Comparison of ENCODE assay signal across 27 mouse cellular contexts in genomic region chr12:79647976-79648375, GRCm38 (mm10).
DNase-seq lines count a peak whose midpoint lies in the region; ATAC-seq and TF ChIP-seq lines count a peak whose summit lies in the region.
"Had no signal": no experiment of that assay in that cellular context is flagged by ENCODE, and none has a peak within 500 bp of the region (broad histone marks: within the 10 kb centered on the region; RNA-seq: fewer than 3 reads in every experiment).

No protein-coding gene starts in this region.

- no peaks in the 10 kb centered on the region for H3K36me3 ChIP-seq in embryonic facial prominence, embryonic 12.5 days
- H3K36me3 ChIP-seq in embryonic facial prominence, embryonic 10.5 days (replicated peaks) = no peaks in the 10 kb centered on the region
- no peaks in the 10 kb centered on the region for H3K36me3 ChIP-seq in kidney, embryonic 15.5 days
- H3K36me3 ChIP-seq in CH12.LX (replicated peaks in 1 of 2; ENCODE audit: control insufficient read depth in 1 of 2, insufficient read depth in 1 of 2, low read length in 1 of 2) = no peaks in the 10 kb centered on the region
- H3K36me3 ChIP-seq in embryonic facial prominence, embryonic 14.5 days (ENCODE audit: control insufficient read depth, insufficient read depth, low read length) = no peaks in the 10 kb centered on the region
- no peaks in the 10 kb centered on the region for H3K36me3 ChIP-seq in forebrain, embryonic 13.5 days (ENCODE audit: poor library complexity, severe bottlenecking)
- H3K36me3 ChIP-seq: forebrain, embryonic 12.5 days; G1E; heart, embryonic 13.5 days; hindbrain, embryonic 15.5 days; liver, embryonic 12.5 days; midbrain, embryonic 12.5 days had no signal

- no peak for TF ChIP-seq CTCF in CH12.LX (conservative IDR thresholded peaks at IDR 0.05 in 1 of 2, IDR thresholded peaks at IDR 0.05 in 1 of 2; ENCODE audit: low read depth in 2 of 2, low read length in 2 of 2)

- no peak overlapping the region for H3K4me2 ChIP-seq in embryonic facial prominence, embryonic 12.5 days (replicated peaks)
- no peak overlapping the region for H3K4me2 ChIP-seq in kidney, embryonic 15.5 days
- peak overlapping the region; percentile 43; the same call in 1 of the 2 replicates for H3K4me2 ChIP-seq in CH12.LX (ENCODE audit: insufficient read depth, low read depth, poor library complexity, severe bottlenecking)
- no peak overlapping the region for H3K4me2 ChIP-seq in embryonic facial prominence, embryonic 14.5 days (ENCODE audit: low read depth, low read length)
- no peak overlapping the region for H3K4me2 ChIP-seq in forebrain, embryonic 13.5 days
- H3K4me2 ChIP-seq: forebrain, embryonic 12.5 days; heart, embryonic 13.5 days; hindbrain, embryonic 15.5 days; liver, embryonic 12.5 days; midbrain, embryonic 12.5 days had no signal

- H3K9me3 ChIP-seq in embryonic facial prominence, embryonic 12.5 days = no peaks in the 10 kb centered on the region
- no peaks in the 10 kb centered on the region for H3K9me3 ChIP-seq in embryonic facial prominence, embryonic 10.5 days
- H3K9me3 ChIP-seq in kidney, embryonic 15.5 days (replicated peaks) = no peaks in the 10 kb centered on the region
- H3K9me3 ChIP-seq in CH12.LX (replicated peaks; ENCODE audit: low read length) = no peaks in the 10 kb centered on the region
- no peaks in the 10 kb centered on the region for H3K9me3 ChIP-seq in embryonic facial prominence, embryonic 14.5 days (ENCODE audit: control insufficient read depth, low read length)
- no peaks in the 10 kb centered on the region for H3K9me3 ChIP-seq in forebrain, embryonic 13.5 days (replicated peaks)
- H3K9me3 ChIP-seq: forebrain, embryonic 12.5 days; G1E; heart, embryonic 13.5 days; hindbrain, embryonic 15.5 days; liver, embryonic 12.5 days; midbrain, embryonic 12.5 days had no signal

- H3K79me2 ChIP-seq in CH12.LX (replicated peaks; ENCODE audit: control insufficient read depth, extremely low read depth, insufficient read depth, poor library complexity, severe bottlenecking) = no peaks in the 10 kb centered on the region

- no peak for TF ChIP-seq POLR2A in CH12.LX (IDR thresholded peaks at IDR 0.05; ENCODE audit: low read depth, low read length)

- no peak overlapping the region for H3K4me3 ChIP-seq in embryonic facial prominence, embryonic 12.5 days
- H3K4me3 ChIP-seq in embryonic facial prominence, embryonic 10.5 days = no peak overlapping the region
- H3K4me3 ChIP-seq in kidney, embryonic 15.5 days (replicated peaks) = no peak overlapping the region
- H3K4me3 ChIP-seq in CH12.LX (replicated peaks in 1 of 3; ENCODE audit: low read depth in 2 of 3, low read length in 2 of 3, poor library complexity in 1 of 3) = peak overlapping the region in 2 of 3 experiments; percentile 44 to 49
- no peak overlapping the region for H3K4me3 ChIP-seq in embryonic facial prominence, embryonic 14.5 days (ENCODE audit: low read depth, low read length)
- no peak overlapping the region for H3K4me3 ChIP-seq in forebrain, embryonic 13.5 days
- H3K4me3 ChIP-seq: forebrain, embryonic 12.5 days; heart, adult 2 months; heart, embryonic 13.5 days; hindbrain, embryonic 15.5 days; liver, embryonic 12.5 days; midbrain, embryonic 12.5 days had no signal

- H3K27me3 ChIP-seq in embryonic facial prominence, embryonic 12.5 days = no peaks in the 10 kb centered on the region
- H3K27me3 ChIP-seq in embryonic facial prominence, embryonic 10.5 days (replicated peaks; ENCODE audit: low read depth, poor library complexity, severe bottlenecking) = no peaks in the 10 kb centered on the region
- H3K27me3 ChIP-seq in kidney, embryonic 15.5 days = no peaks in the 10 kb centered on the region
- H3K27me3 ChIP-seq in CH12.LX (replicated peaks) = no peaks in the 10 kb centered on the region
- H3K27me3 ChIP-seq in embryonic facial prominence, embryonic 14.5 days (replicated peaks; ENCODE audit: control insufficient read depth, insufficient read depth, low read length) = no peaks in the 10 kb centered on the region
- H3K27me3 ChIP-seq in forebrain, embryonic 13.5 days = no peaks in the 10 kb centered on the region
- H3K27me3 ChIP-seq: forebrain, embryonic 12.5 days; heart, embryonic 13.5 days; hindbrain, embryonic 15.5 days; liver, embryonic 12.5 days; midbrain, embryonic 12.5 days; Patski had no signal

- in situ Hi-C loops in CH12.LX (cut with MboI; ENCODE audit: low pct_ligation_motif_present, low pct_unique_long_range_greater_than_20kb, low sequenced_read_pairs) = no loop called here

- no peak for ATAC-seq in embryonic facial prominence, embryonic 12.5 days (ENCODE audit: insufficient number of reproducible peaks, insufficient read depth, low FRiP score, low TSS enrichment)
- ATAC-seq in kidney, embryonic 15.5 days (replicated peaks; ENCODE audit: low FRiP score) = no peak
- ATAC-seq in embryonic facial prominence, embryonic 14.5 days (ENCODE audit: low read depth) = no peak
- ATAC-seq in forebrain, embryonic 13.5 days = no peak
- ATAC-seq: liver, embryonic 12.5 days; liver, postnatal 0 days had no signal

- DNase-seq in embryonic facial prominence, embryonic 10.5 days (ENCODE audit: low spot score) = no peak
- DNase-seq in kidney, adult 8-10 months = no peak
- DNase-seq in CH12.LX (ENCODE audit: extremely low read depth) = no peak
- DNase-seq in embryonic facial prominence, embryonic 14.5 days (ENCODE audit: low spot score) = no peak
- DNase-seq in adrenal gland, postnatal 14 days = no peak
- DNase-seq: adrenal gland, postnatal 25 days; cerebellum, adult 8-10 months; cerebellum, postnatal 25 days; gastrocnemius, postnatal 36 days; heart, adult 2 months; heart, postnatal 10 days; kidney, adult 18-20 months; left cerebral cortex, postnatal 4 days; liver, postnatal 0 days; lung, postnatal 36 days; thymus, postnatal 14 days had no signal

- dilution Hi-C loops in CH12.LX (cut with MboI; ENCODE audit: extremely low pct_ligation_motif_present, extremely low pct_unique_long_range_greater_than_20kb, low sequenced_read_pairs) = no loop called here

- no peak for TF ChIP-seq EP300 in CH12.LX (IDR thresholded peaks at IDR 0.05; ENCODE audit: low read length)

- peaks cover 16% of the 10 kb centered on the region for H3K4me1 ChIP-seq in embryonic facial prominence, embryonic 12.5 days
- H3K4me1 ChIP-seq in embryonic facial prominence, embryonic 10.5 days = peaks cover 19% of the 10 kb centered on the region
- peaks cover 16% of the 10 kb centered on the region for H3K4me1 ChIP-seq in kidney, embryonic 15.5 days
- H3K4me1 ChIP-seq in CH12.LX (ENCODE audit: control insufficient read depth in 1 of 2, insufficient read depth in 2 of 2) = peaks cover 31 to 77% of the 10 kb centered on the region in 2 experiments
- peaks cover 22% of the 10 kb centered on the region for H3K4me1 ChIP-seq in embryonic facial prominence, embryonic 14.5 days (ENCODE audit: control insufficient read depth, insufficient read depth, low read length)
- peaks cover 3% of the 10 kb centered on the region; the same call in 1 of the 2 replicates for H3K4me1 ChIP-seq in forebrain, embryonic 13.5 days
- H3K4me1 ChIP-seq: hindbrain, embryonic 15.5 days; liver, embryonic 12.5 days had no signal

- peak overlapping the region; percentile 70; the same call in 1 of the 2 replicates for H3K27ac ChIP-seq in embryonic facial prominence, embryonic 12.5 days
- H3K27ac ChIP-seq in embryonic facial prominence, embryonic 10.5 days (replicated peaks) = no peak overlapping the region
- peak overlapping the region; percentile 79 for H3K27ac ChIP-seq in kidney, embryonic 15.5 days
- H3K27ac ChIP-seq in CH12.LX (ENCODE audit: insufficient read depth, low read depth) = peak overlapping the region; percentile 99
- H3K27ac ChIP-seq in embryonic facial prominence, embryonic 14.5 days (replicated peaks; ENCODE audit: low read depth, low read length) = peak overlapping the region; percentile 66
- H3K27ac ChIP-seq in forebrain, embryonic 13.5 days = no peak overlapping the region
- H3K27ac ChIP-seq: forebrain, embryonic 12.5 days; heart, adult 2 months; heart, embryonic 13.5 days; hindbrain, embryonic 15.5 days; kidney, postnatal 0 days; liver, embryonic 12.5 days had no signal

- 76% methylated on average over 5 of the region's 5 CpGs for WGBS in embryonic facial prominence, embryonic 12.5 days
- WGBS in embryonic facial prominence, embryonic 10.5 days = 84% methylated on average over 5 of the region's 5 CpGs
- WGBS in kidney, embryonic 15.5 days = 79% methylated on average over 5 of the region's 5 CpGs
- WGBS in embryonic facial prominence, embryonic 14.5 days = 58% methylated on average over 5 of the region's 5 CpGs
- WGBS in forebrain, embryonic 13.5 days = 71% methylated on average over 5 of the region's 5 CpGs

- no peak overlapping the region for H3K9ac ChIP-seq in embryonic facial prominence, embryonic 12.5 days
- no peak overlapping the region for H3K9ac ChIP-seq in kidney, embryonic 15.5 days
- H3K9ac ChIP-seq in CH12.LX (ENCODE audit: insufficient read depth, low read depth) = peak overlapping the region; percentile 42; the same call in 1 of the 2 replicates
- no peak overlapping the region for H3K9ac ChIP-seq in embryonic facial prominence, embryonic 14.5 days (ENCODE audit: low read depth, low read length)
- no peak overlapping the region for H3K9ac ChIP-seq in forebrain, embryonic 13.5 days
- H3K9ac ChIP-seq: heart, embryonic 13.5 days; hindbrain, embryonic 15.5 days; liver, embryonic 12.5 days; liver, postnatal 0 days; midbrain, embryonic 12.5 days had no signal

- TF ChIP-seq RAD21 in CH12.LX (IDR thresholded peaks at IDR 0.05; ENCODE audit: low read depth, low read length) = no peak

TF ChIP-seq in CH12.LX, 34 proteins besides CTCF, POLR2A, EP300 and RAD21:
- no peak for TF ChIP-seq JUN (IDR thresholded peaks at IDR 0.05; ENCODE audit: insufficient read depth, low read depth, low read length)
TF ChIP-seq in CH12.LX: peak in this region for 0.

Comparison
In these comparisons a context has a peak if more than half of its experiments do, and no peak if none do; other contexts are left out.
1. H3K27ac ChIP-seq: peak in embryonic facial prominence, embryonic 12.5 days (single experiment), kidney, embryonic 15.5 days (single experiment), CH12.LX (single experiment) and embryonic facial prominence, embryonic 14.5 days (single experiment); none in embryonic facial prominence, embryonic 10.5 days (single experiment) and forebrain, embryonic 13.5 days (single experiment).
2. H3K4me3 ChIP-seq: peak in CH12.LX (2 of 3); none in embryonic facial prominence, embryonic 12.5 days (single experiment), embryonic facial prominence, embryonic 10.5 days (single experiment), kidney, embryonic 15.5 days (single experiment), embryonic facial prominence, embryonic 14.5 days (single experiment) and forebrain, embryonic 13.5 days (single experiment).